Mouse (Mus musculus): Measurements from ENCODE around the gene Smg6.

- TF ChIP-seq POLR2A (IDR thresholded peaks at IDR 0.05; ENCODE audit: borderline replicate concordance, extremely low read depth, insufficient read depth, insufficient read length, poor library complexity, severe bottlenecking) (no peak), CTCF (IDR thresholded peaks at IDR 0.05; ENCODE audit: borderline replicate concordance, extremely low read depth, insufficient read depth, insufficient read length) (no peak)
These were observed 265.4 kb downstream of the Smg6 start, which contains the start of gene Dph1 for GRCm38 (mm10) chr11:75190905-75191441.

Measured in brain, embryonic 14.5 days (tissue).